Mouse (Mus musculus): ENCODE data around the gene Msh2.

The Msh2 gene

DNA sequence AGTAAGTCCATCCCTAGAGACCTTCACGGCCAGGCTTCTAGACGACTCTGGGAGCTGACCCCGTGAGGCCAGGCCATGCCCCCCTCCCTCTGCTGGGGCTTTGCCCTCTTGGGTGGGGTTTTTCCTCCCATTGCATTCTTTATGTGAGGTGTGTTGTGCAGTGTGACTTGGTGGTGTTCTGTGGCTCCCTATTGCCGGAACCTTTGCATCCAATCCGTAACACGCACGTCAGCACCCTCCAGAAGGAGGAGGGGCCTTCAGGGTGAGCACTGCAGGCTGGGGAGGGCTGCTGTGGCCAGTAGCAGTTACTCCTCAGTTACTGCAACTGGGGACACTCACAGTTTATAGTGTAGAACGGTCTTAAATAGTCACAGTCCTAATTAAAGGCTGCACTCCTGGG, 28.0 kb downstream of the Msh2 start:
- no peak for DNase-seq (ENCODE audit: low read depth, low spot score)

DNA sequence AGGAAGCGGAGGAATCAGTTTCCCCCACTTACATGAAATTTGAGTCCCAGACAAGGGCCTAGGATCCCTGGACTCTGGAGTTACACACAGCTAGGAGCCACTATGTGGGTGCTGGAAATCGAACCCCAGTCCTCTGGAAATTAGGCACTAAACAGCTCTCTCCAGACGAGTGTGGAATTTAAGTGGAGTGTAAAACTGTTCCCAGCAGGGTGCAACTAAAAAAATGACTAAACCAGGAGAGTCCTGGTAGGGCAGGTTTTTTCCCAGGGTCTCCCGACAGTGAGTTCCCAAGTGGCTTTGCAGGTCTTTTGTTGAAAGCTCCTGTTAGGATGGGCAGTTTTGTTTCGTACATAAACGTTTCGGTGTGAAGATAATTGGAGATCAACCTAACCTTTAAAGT, 52.6 kb downstream of the Msh2 start:
- no peak for DNase-seq (ENCODE audit: low read depth, low spot score)

- peak; percentile 89 for DNase-seq (ENCODE audit: low read depth, low spot score)
These were observed 54.6 kb downstream of the Msh2 start for GRCm38 (mm10) chr17:87726489-87727356.

GRCm38 (mm10) chr17:87731962-87732361, 59.8 kb downstream of the Msh2 start:
- DNase-seq (ENCODE audit: low read depth, low spot score) = no peak

DNA sequence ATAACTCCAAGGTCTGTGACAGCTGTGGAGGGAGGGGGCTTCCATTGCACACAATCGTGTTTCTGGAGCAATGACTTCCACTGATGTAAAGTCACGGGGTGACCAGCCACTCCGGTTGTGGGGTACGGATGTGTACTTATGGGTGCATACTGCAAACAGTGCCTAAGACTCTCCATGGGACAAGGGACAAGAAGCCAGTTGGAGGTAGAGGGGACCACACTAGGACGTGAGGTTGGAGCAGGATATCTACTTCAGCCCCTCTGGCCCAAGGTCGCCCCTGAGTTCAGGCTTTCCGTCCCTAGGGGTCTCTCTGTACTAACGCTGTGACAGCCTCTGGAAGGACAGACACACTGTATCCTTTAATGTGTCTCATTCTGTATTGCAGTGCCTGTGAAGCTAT, 62.3 kb downstream of the Msh2 start:
- DNase-seq (ENCODE audit: low read depth, low spot score) = no peak

- no peak for DNase-seq (ENCODE audit: low read depth, low spot score)
These were observed 65.0 kb downstream of the Msh2 start for GRCm38 (mm10) chr17:87737144-87737543.

GRCm38 (mm10) chr17:87739835-87740234, 67.7 kb downstream of the Msh2 start:
- no peak for DNase-seq (ENCODE audit: low read depth, low spot score)

DNA sequence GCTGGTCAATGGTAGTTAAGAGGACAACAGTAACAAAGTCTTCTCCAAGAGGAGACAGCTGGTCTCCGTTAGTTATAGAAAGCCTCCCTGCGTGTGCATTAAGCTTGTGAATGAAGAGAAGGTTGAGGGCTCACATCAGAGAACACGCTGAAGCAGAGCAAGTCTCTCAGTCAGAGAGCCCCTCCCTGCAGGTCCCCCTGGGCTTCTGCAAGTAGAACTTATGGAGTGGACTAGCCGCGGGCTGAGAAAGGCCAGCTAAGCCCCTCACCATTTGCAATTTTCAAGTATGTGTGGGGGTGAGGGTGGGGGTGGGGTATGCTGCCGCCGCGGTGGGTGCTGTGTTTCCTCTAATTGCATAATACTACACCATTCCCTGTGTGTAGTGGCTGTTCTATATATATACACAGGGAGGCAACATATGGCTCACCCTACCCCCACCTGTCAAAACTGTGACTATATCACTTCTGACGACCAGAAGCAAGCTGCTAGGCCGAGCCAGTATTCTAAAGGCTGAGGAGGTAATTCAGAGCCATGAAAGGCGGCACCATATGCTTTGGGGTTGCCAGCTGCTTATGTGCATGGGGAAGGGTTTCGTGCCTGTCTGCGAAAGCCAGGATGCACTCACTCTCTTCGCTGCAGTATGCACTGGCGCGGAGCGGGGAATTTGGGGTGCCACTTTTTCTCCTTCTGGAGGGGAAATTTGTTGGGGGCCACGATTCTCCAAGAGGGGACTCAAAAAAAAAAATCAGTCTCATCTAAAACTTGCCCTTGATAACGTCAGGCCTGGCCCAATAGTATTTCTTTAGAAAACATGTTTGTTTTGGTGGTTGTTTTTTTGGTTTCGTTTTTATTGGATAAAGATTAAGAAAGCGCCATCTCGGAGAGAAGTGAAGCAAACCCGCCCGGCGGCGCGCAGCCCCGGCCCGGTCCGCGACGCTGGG, 73.1 kb downstream of the Msh2 start:
- peak; percentile 92 for DNase-seq (ENCODE audit: low read depth, low spot score)

- no peak for DNase-seq (ENCODE audit: low read depth, low spot score)
These were observed 74.1 kb downstream of the Msh2 start for GRCm38 (mm10) chr17:87745926-87746888.

GRCm38 (mm10) chr17:87760315-87760714, 88.2 kb downstream of the Msh2 start:
- no peak for DNase-seq (ENCODE audit: low read depth, low spot score)

DNA sequence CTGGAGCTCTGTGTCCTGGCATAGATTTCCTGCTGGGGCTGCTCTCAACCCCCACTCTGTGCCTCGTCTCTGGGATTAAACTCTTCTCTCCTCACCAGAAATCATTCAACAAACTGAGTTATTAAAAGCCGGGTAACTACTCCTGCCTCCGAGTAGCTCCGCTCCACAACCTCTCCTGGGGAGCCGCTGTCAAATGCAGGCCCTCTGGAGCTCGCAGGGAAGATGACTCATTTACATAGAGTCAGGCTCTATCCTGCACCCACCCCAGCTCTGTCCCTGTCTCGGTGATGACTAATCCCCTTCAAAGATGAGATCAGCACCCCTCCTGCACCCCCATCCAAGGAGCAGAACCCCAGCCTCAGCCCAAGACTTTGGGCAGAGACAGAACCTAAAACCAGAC, 91.0 kb downstream of the Msh2 start:
- DNase-seq (ENCODE audit: low read depth, low spot score) = no peak

GRCm38 (mm10) chr17:87765031-87765430, 92.9 kb downstream of the Msh2 start:
- no peak for DNase-seq (ENCODE audit: low read depth, low spot score)

DNA sequence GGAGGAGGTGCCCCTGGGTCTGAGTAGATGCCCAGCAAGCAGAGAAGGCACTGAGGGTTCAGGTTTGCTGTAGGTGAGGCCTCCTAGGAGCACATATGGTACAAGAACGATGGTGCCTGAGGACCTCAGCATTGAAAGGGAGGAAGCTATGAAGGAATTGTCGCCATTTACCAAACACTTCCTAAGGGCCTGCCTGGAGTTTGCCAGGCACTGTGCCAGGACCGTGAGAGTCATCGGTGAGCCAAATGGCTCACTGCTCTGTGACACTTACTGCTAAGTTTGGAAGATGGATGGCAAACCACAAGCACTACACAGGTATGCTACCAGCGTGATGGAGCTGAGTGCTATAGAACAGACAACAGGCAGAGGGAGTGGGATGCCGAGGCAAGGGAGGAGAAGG, 94.8 kb downstream of the Msh2 start:
- DNase-seq (ENCODE audit: low read depth, low spot score) = no peak

- DNase-seq (ENCODE audit: low read depth, low spot score) = no peak
These were observed 98.6 kb downstream of the Msh2 start for GRCm38 (mm10) chr17:87770766-87771165.

- no peak for DNase-seq (ENCODE audit: low read depth, low spot score)
These were observed 101.0 kb downstream of the Msh2 start for GRCm38 (mm10) chr17:87773175-87773574.

Data from telencephalon, adult 2 months (tissue).